Mouse (Mus musculus): Measurements from ENCODE around the gene Cnnm2. TPM values are rescaled to one million over a fixed set of nuclear protein-coding genes. Genes with fewer than 3 reads are reported as not detected.
"Not testable (repeated sequence)": the region's sequence is repeated elsewhere in the genome, so short reads cannot be mapped to it uniquely, and the experiment has no call there.

The Cnnm2 gene
- polyA plus RNA-seq, 1 experiment from 2014 or later: 2.1 TPM

DNA sequence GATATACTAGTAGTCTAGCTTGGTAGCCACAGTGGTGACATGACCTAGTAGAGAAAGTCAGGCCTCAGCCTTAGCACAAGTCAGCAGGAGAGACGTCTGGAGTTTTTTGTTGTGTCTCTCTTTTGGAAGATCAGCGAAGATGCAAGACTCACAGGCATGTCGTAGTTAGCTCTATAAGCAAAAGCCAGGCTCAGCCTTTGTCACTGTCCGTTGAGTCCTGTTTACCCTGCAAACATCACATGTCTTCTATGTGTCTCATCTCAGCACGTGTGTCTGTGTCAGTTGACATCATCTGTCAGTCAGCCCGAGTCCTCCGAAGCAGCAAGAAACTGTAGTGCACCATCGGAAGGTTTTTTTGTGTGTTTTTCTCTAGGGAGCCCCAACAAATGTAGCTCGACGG is 30.0 kb upstream of the Cnnm2 start:
- H3K4me1 ChIP-seq (ENCODE audit: control insufficient read depth, insufficient read depth, low read length): peaks cover 3% of the 10 kb centered on the region; the same call in 1 of the 2 replicates
- H3K9ac ChIP-seq (ENCODE audit: low read depth, low read length): no peak overlapping the region
- no peaks in the 10 kb centered on the region for H3K9me3 ChIP-seq (ENCODE audit: control insufficient read depth, low read length)
- H3K27ac ChIP-seq (ENCODE audit: low read length): no peak overlapping the region
- no peaks in the 10 kb centered on the region for H3K36me3 ChIP-seq (ENCODE audit: control insufficient read depth, insufficient read depth, low read length)
- H3K27me3 ChIP-seq (replicated peaks; ENCODE audit: control insufficient read depth, insufficient read depth, low read length): no peaks in the 10 kb centered on the region
- no peak for ATAC-seq
- 87% methylated on average over 10 of the region's 10 CpGs for WGBS
- no peak overlapping the region for H3K4me2 ChIP-seq (ENCODE audit: low read depth, low read length)
- H3K4me3 ChIP-seq (ENCODE audit: low read length): no peak overlapping the region

DNA sequence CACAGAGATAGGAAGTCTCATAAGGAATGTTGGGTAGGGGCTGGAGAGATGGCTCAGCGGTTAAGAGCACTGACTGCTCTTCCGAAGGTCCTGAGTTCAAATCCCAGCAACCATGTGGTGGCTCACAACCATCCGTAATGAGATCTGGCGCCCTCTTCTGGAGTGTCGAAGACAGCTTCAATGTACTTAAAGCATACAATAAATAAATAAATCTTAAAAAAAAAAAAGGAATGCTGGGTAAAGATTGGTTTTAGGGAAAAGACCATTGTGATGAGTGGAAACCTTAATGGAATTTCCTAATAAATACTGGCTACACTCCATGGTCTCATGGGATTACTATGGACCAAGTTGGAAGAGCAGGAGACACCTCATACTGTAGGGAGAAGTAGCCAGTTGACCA is 28.7 kb upstream of the Cnnm2 start:
- not testable (repeated sequence) for H3K4me1 ChIP-seq (ENCODE audit: control insufficient read depth, insufficient read depth, low read length); H3K27ac ChIP-seq (ENCODE audit: low read length); H3K4me2 ChIP-seq (ENCODE audit: low read depth, low read length); ATAC-seq; H3K9me3 ChIP-seq (ENCODE audit: control insufficient read depth, low read length); H3K36me3 ChIP-seq (ENCODE audit: control insufficient read depth, insufficient read depth, low read length); H3K9ac ChIP-seq (ENCODE audit: low read depth, low read length); H3K4me3 ChIP-seq (ENCODE audit: low read length); H3K27me3 ChIP-seq (replicated peaks; ENCODE audit: control insufficient read depth, insufficient read depth, low read length)
- 96% methylated on average over 5 of the region's 5 CpGs for WGBS

DNA sequence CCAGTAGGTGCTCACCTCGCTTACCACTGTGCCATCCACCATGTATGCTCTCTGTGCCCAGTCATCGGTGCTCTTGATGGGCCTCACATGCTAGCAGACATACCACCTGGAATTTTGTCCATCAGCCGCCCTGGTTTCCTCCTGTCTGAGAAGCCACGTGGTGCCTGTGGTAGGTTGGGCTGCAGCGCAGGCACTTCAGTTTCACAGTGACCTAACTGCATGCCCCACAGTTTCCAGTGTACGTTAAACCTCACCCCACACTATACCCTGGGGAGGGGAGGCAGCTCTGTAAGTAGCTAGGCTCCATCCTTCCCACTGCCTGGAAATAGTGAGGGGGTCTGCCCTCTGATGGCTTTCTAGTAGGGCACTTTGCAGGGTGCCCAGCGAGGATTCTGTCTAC is 27.8 kb upstream of the Cnnm2 start:
- Histone ChIP-seq H3K27ac (ENCODE audit: low read length) (no peak overlapping the region), H3K36me3 (ENCODE audit: control insufficient read depth, insufficient read depth, low read length) (peaks cover 3% of the 10 kb centered on the region; the same call in 1 of the 2 replicates), H3K4me2 (ENCODE audit: low read depth, low read length) (no peak overlapping the region), H3K9ac (ENCODE audit: low read depth, low read length) (no peak overlapping the region), H3K4me1 (ENCODE audit: control insufficient read depth, insufficient read depth, low read length) (no peaks in the 10 kb centered on the region), H3K4me3 (ENCODE audit: low read length) (no peak overlapping the region), H3K9me3 (ENCODE audit: control insufficient read depth, low read length) (no peaks in the 10 kb centered on the region), H3K27me3 (replicated peaks; ENCODE audit: control insufficient read depth, insufficient read depth, low read length) (no peaks in the 10 kb centered on the region)
- ATAC-seq: no peak
- 92% methylated on average over 7 of the region's 7 CpGs for WGBS

DNA sequence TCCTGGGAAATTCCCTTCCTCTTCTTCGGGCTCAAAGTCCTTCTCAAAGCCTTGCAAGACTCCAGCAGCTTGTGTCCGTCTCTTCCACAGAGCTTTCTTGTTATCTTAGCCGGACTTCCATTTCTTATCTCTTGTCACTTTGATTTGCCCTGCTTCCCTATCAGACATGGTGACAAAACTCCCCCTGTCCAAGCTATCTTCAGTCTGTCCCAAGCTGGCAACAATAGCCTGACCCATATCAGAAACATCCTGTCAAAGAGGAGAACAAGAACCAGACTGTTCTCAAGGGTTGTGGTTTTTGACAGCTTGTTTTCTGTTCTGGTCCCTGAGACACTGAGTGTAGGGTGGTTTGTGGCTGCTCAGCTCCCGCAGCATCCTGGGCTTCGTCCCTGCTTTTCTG is 26.2 kb upstream of the Cnnm2 start:
- H3K27ac ChIP-seq (ENCODE audit: low read length): no peak overlapping the region
- no peaks in the 10 kb centered on the region for H3K4me1 ChIP-seq (ENCODE audit: control insufficient read depth, insufficient read depth, low read length)
- H3K4me3 ChIP-seq (ENCODE audit: low read length): no peak overlapping the region
- ATAC-seq: no peak
- H3K4me2 ChIP-seq (ENCODE audit: low read depth, low read length): no peak overlapping the region
- WGBS: 42% methylated on average over 5 of the region's 5 CpGs
- no peaks in the 10 kb centered on the region for H3K27me3 ChIP-seq (replicated peaks; ENCODE audit: control insufficient read depth, insufficient read depth, low read length)
- H3K9ac ChIP-seq (ENCODE audit: low read depth, low read length): no peak overlapping the region
- peaks cover 4% of the 10 kb centered on the region; the same call in 1 of the 2 replicates for H3K36me3 ChIP-seq (ENCODE audit: control insufficient read depth, insufficient read depth, low read length)
- H3K9me3 ChIP-seq (ENCODE audit: control insufficient read depth, low read length): no peaks in the 10 kb centered on the region

DNA sequence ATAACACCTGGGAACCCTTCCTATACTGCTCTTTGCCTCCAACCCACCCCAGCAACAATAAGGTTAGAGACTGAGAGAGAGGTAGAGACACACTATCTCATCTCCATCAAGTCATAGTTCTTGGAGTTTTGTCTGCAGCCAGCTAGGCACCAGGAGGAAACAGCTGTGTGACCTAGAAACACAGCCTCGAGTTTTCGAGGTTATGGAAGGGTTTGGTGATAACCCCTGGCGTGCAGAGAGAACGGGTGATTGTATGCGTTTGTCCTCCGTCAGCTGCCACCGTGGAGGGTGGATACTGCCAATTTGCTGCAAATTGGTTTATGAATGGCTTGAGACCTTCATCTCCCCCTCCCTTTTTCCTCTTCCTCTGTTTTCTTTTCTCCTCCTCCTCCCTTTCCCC is 24.3 kb upstream of the Cnnm2 start:
- no peaks in the 10 kb centered on the region for H3K9me3 ChIP-seq (ENCODE audit: control insufficient read depth, low read length)
- H3K4me2 ChIP-seq (ENCODE audit: low read depth, low read length): no peak overlapping the region
- no peak overlapping the region for H3K4me3 ChIP-seq (ENCODE audit: low read length)
- no peak overlapping the region for H3K9ac ChIP-seq (ENCODE audit: low read depth, low read length)
- H3K27ac ChIP-seq (ENCODE audit: low read length): no peak overlapping the region
- peaks cover 4% of the 10 kb centered on the region; the same call in 1 of the 2 replicates for H3K36me3 ChIP-seq (ENCODE audit: control insufficient read depth, insufficient read depth, low read length)
- ATAC-seq: no peak
- WGBS: 75% methylated on average over 7 of the region's 7 CpGs
- H3K27me3 ChIP-seq (replicated peaks; ENCODE audit: control insufficient read depth, insufficient read depth, low read length): no peaks in the 10 kb centered on the region
- H3K4me1 ChIP-seq (ENCODE audit: control insufficient read depth, insufficient read depth, low read length): no peaks in the 10 kb centered on the region

DNA sequence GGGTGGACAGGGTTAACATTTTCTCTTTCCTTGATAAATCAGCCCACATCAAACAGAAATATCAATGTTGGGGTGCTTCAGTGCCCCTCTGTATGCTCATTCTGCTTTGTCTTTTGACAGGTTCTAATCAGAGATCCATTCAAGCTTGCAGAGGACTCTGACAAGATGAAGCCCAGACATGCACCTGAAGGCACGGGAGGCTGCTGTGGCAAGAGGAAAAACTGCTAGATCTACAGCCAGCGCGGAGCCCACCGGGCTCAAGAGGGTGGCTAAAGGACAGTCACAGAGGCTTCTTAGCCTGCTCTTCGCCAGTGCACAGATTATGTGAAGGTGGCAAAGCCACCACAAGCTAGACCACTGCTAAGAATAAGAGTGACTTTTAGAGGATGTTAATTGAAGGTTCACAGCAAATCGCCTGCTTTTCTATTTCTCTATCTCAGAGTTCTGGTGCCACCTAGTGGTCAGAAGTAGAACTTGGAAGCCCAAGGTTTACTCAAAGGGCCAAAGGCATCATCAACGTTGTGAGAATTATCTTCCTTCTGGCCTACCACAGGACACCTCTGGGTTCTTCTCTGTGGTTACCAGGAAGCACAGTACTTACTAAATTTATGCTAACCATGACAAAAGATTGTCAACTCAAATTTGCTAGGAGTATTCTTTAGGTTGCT is 20.9 kb upstream of the Cnnm2 start:
- 53% methylated on average over 7 of the region's 7 CpGs for WGBS

DNA sequence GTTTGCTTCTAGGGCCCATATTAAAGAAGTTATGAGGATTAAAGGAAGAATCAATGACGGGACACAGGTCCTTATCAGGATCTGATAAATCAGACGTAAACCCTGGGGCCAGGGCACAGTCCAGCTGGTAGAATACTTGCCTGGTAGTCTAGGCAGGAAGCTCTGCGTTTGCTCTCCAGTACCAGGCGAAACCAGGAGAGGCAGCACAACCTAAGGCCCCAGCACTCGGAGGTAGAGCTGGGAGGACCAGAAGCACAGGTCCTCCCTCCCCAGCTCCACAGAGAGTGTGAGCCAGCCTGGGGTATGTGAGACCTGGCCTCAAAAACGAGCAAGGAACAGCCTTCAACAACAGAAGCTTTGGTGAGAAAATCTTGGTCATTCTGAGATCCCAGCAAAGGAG is 19.8 kb upstream of the Cnnm2 start:
- H3K9me3 ChIP-seq (ENCODE audit: control insufficient read depth, low read length): no peaks in the 10 kb centered on the region
- H3K4me2 ChIP-seq (ENCODE audit: low read depth, low read length): no peak overlapping the region
- H3K9ac ChIP-seq (ENCODE audit: low read depth, low read length): no peak overlapping the region
- no peak overlapping the region for H3K27ac ChIP-seq (ENCODE audit: low read length)
- H3K4me3 ChIP-seq (ENCODE audit: low read length): no peak overlapping the region
- ATAC-seq: no peak
- H3K4me1 ChIP-seq (ENCODE audit: control insufficient read depth, insufficient read depth, low read length): no peaks in the 10 kb centered on the region
- WGBS: 34% methylated on average over 6 of the region's 6 CpGs
- H3K36me3 ChIP-seq (ENCODE audit: control insufficient read depth, insufficient read depth, low read length): peaks cover 4% of the 10 kb centered on the region; the same call in 1 of the 2 replicates
- H3K27me3 ChIP-seq (replicated peaks; ENCODE audit: control insufficient read depth, insufficient read depth, low read length): no peaks in the 10 kb centered on the region

More for the DNA sequence above, 20.9 kb upstream of the Cnnm2 start:
- Histone ChIP-seq H3K4me2 (ENCODE audit: low read depth, low read length) (no peak overlapping the region), H3K4me3 (ENCODE audit: low read length) (no peak overlapping the region), H3K27me3 (replicated peaks; ENCODE audit: control insufficient read depth, insufficient read depth, low read length) (no peaks in the 10 kb centered on the region), H3K4me1 (ENCODE audit: control insufficient read depth, insufficient read depth, low read length) (no peaks in the 10 kb centered on the region), H3K9ac (ENCODE audit: low read depth, low read length) (no peak overlapping the region), H3K9me3 (ENCODE audit: control insufficient read depth, low read length) (no peaks in the 10 kb centered on the region), H3K36me3 (ENCODE audit: control insufficient read depth, insufficient read depth, low read length) (peaks cover 4% of the 10 kb centered on the region; the same call in 1 of the 2 replicates), H3K27ac (ENCODE audit: low read length) (no peak overlapping the region)
- no peak for ATAC-seq

DNA sequence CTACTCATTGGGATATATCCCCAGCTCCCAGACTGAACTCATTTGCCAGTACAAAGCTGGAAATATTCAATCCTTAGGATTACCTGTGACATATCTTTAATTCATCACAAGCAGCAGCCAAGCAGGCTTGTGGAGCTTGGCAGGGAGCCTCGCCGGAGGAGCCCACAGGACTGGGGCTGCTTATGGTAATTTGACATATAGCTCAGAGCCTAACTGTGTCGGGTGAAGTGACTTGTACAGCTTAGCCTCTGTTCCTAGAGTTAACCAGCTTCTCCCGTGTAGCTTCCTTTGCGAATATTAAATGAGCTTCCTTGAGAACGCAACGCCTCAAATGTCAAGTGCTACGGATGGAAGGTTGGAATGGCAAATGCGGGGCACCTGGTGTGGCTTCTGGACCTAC is 16.7 kb upstream of the Cnnm2 start:
- H3K4me2 ChIP-seq (ENCODE audit: low read depth, low read length): no peak overlapping the region
- no peak overlapping the region for H3K27ac ChIP-seq (ENCODE audit: low read length)
- ATAC-seq: no peak
- H3K36me3 ChIP-seq (ENCODE audit: control insufficient read depth, insufficient read depth, low read length): no peaks in the 10 kb centered on the region
- 68% methylated on average over 9 of the region's 9 CpGs for WGBS
- no peaks in the 10 kb centered on the region for H3K27me3 ChIP-seq (replicated peaks; ENCODE audit: control insufficient read depth, insufficient read depth, low read length)
- no peaks in the 10 kb centered on the region for H3K9me3 ChIP-seq (ENCODE audit: control insufficient read depth, low read length)
- no peaks in the 10 kb centered on the region for H3K4me1 ChIP-seq (ENCODE audit: control insufficient read depth, insufficient read depth, low read length)
- H3K4me3 ChIP-seq (ENCODE audit: low read length): no peak overlapping the region
- H3K9ac ChIP-seq (ENCODE audit: low read depth, low read length): no peak overlapping the region

DNA sequence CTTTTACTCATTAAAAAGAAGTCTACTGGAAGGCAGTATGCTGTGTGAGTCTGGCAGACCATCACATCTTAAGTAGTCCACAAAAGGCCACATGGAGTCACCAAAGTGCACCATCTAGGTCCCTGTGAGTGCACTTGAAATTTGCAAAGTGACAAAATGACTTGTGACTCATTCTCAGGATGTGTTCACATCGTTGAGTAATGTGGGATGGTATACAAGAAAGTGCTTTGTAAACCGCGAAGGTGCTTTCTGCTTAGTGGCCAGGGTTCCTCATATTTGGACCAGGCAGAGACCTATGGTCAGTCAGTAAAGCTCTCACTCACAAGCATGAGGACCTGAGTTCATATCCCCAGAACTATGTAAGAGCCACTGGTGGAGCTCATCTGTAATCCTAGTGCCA is 13.6 kb upstream of the Cnnm2 start:
- Histone ChIP-seq H3K27me3 (replicated peaks; ENCODE audit: control insufficient read depth, insufficient read depth, low read length) (no peaks in the 10 kb centered on the region), H3K36me3 (ENCODE audit: control insufficient read depth, insufficient read depth, low read length) (no peaks in the 10 kb centered on the region), H3K27ac (ENCODE audit: low read length) (no peak overlapping the region), H3K9me3 (ENCODE audit: control insufficient read depth, low read length) (no peaks in the 10 kb centered on the region), H3K9ac (ENCODE audit: low read depth, low read length) (no peak overlapping the region), H3K4me2 (ENCODE audit: low read depth, low read length) (no peak overlapping the region), H3K4me1 (ENCODE audit: control insufficient read depth, insufficient read depth, low read length) (no peaks in the 10 kb centered on the region), H3K4me3 (ENCODE audit: low read length) (no peak overlapping the region)
- WGBS: 81% methylated on average over 3 of the region's 3 CpGs
- ATAC-seq: no peak

DNA sequence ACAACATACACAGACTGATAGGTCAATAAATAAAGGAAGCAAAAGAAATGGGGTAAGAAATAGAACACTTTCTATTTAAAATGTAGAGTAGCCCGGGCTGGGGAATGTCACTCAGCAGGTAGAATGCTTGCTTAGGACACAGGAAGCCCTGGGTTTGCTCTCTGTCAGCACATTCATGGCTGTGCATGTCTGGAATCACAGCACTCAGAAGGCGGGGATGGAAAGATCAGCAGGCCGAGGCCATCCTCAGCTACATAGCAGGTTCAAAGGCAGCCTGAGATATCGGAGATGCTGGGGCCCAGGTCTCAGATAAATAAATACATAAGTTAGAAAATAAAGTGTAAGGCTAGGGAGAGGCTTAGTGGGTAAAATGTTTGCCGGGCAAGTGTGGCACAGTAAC is 9.2 kb upstream of the Cnnm2 start:
- no peaks in the 10 kb centered on the region for H3K4me1 ChIP-seq (ENCODE audit: control insufficient read depth, insufficient read depth, low read length)
- H3K9me3 ChIP-seq (ENCODE audit: control insufficient read depth, low read length): no peaks in the 10 kb centered on the region
- H3K27ac ChIP-seq (ENCODE audit: low read length): no peak overlapping the region
- no peak overlapping the region for H3K4me2 ChIP-seq (ENCODE audit: low read depth, low read length)
- no peak overlapping the region for H3K9ac ChIP-seq (ENCODE audit: low read depth, low read length)
- no peak for ATAC-seq
- H3K27me3 ChIP-seq (replicated peaks; ENCODE audit: control insufficient read depth, insufficient read depth, low read length): no peaks in the 10 kb centered on the region
- H3K4me3 ChIP-seq (ENCODE audit: low read length): no peak overlapping the region
- H3K36me3 ChIP-seq (ENCODE audit: control insufficient read depth, insufficient read depth, low read length): no peaks in the 10 kb centered on the region
- WGBS: 87% methylated on average over 5 of the region's 5 CpGs
